Mouse (Mus musculus) spleen, adult 2 months (tissue): ENCODE results near the gene Olfr492.

Experiments
- CTCF ChIP-seq: fragments of 200-500 bp; IDR thresholded peaks from 2 replicates; pipeline ENCODE4 v1.5.1; 2011; ENCODE audit warnings: mild to moderate bottlenecking, inconsistent platforms; ENCODE audit not compliant: insufficient read depth, insufficient read length, insufficient replicate concordance; ENCODE audit errors: extremely low read depth
- POLR2A ChIP-seq: fragments of 200-500 bp; IDR thresholded peaks from 2 replicates; pipeline ENCODE4 v1.6.1; 2011; ENCODE audit warnings: low read depth, low read length, inconsistent platforms

DNA sequence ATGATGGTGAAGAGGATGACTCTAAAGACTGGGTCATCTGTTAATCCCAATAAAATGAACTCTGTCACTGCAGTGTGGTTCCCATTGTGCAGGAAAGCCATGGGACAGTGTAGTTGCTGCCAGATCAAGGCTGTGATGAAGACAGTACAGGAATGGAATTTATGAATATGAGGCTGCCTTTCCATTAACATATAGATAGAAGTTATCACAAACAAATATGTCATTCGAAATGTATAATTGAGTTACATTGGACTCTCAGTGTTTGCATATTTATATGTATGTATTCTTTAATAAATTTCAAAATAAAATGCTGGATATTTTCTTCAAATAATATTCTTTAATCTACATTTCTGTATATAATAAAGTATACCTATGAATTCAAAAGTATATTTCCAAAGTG is 23.4 kb upstream of the Olfr492 start, which contains the start of gene Olfr493:
- TF ChIP-seq CTCF (no peak), POLR2A (no peak)
